Mouse (Mus musculus): ENCODE data around the gene Olfr1042.
"Not testable (repeated sequence)": the region's sequence is repeated elsewhere in the genome, so short reads cannot be mapped to it uniquely, and the experiment has no call there.

The Olfr1042 gene

DNA sequence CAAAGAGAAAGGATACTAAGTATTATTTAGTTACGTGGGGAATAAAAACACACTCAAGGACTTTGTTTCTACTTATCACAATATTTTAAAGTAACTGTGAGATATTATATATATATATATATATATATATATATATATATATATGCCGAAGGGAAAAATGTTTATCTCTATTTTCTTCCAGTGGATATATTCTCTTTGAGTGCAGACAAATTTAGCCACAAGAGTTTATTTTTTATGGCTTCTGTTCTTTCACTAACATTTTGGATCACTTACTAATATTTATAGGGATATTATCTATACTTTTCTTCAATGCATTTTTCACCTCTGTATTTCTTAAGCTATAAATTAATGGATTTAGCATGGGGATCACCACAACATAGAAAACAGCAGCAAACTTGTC, at the start of gene Olfr1042:
Olfr1042 (minus strand) TSS at position 101 of the 400 bp plus-strand sequence.
- no peak for DNase-seq (ENCODE audit: low read depth in 2 of 2, low spot score in 2 of 2)

DNA sequence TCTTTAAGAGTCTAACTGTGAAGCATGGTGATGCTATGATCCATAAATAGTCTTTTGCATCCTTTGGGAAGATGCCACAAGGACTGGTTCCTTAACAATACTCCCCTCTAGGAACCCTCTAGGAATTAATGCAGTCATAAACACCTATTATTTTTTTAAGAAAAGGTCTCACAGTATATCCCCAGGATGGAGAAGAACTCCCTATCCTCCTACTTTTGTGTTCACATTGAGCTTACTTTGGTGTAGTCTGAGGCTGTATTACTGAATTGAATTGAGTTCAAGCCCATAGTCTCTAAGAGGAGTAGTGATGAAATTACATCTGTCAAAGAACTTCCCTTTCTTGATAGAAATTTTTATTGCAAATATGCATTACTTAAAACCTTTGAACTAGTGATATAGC, 41.3 kb upstream of the Olfr1042 start, which contains the start of gene Olfr1045:
Olfr1045 (minus strand) TSS at position 101 of the 400 bp plus-strand sequence.
- no peak for DNase-seq (ENCODE audit: low read depth in 2 of 2, low spot score in 2 of 2)

DNA sequence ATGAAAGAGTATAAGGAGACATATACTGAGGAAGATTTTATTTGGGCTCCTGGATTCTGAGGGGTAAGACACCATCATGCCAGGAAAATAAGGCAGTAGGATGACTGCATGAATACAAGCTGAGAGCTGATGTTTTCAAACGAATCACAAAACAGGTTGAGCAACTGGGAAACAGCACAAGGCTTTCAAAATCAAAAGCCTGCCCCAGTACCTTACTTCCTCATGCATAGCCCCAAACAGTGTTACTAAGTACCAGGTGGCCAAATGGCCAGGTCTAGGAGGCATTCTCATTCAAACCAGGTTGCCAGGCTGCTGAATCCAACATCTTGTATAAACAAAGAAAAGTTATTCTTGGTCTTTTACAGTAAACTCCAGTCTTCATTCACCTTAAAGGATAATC, 34.2 kb upstream of the Olfr1042 start:
- no peak for DNase-seq (ENCODE audit: low read depth in 2 of 2, low spot score in 2 of 2)

DNA sequence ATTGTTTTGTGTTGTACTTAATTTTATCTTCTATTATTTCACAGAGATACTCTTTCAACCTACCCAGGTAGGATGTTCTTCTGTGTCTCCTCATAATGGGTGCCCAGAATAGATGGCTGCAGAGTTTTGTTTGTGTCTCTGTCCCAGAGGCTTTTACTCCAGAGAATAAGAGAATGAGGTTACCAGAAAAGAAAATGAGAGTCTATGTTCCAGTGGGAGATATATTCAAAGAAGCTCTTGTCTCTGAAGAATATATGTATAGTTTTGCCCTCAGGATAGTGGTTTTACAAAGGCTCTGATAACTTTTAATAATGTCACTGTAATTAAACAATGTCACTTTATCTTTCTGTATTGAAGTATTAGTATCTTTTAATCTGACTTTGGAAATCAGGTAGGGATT, 23.9 kb upstream of the Olfr1042 start, which contains the start of gene Olfr52:
Olfr52 (minus strand) TSS at position 101 of the 400 bp plus-strand sequence.
- DNase-seq (ENCODE audit: low read depth in 2 of 2, low spot score in 2 of 2) = no peak

DNA sequence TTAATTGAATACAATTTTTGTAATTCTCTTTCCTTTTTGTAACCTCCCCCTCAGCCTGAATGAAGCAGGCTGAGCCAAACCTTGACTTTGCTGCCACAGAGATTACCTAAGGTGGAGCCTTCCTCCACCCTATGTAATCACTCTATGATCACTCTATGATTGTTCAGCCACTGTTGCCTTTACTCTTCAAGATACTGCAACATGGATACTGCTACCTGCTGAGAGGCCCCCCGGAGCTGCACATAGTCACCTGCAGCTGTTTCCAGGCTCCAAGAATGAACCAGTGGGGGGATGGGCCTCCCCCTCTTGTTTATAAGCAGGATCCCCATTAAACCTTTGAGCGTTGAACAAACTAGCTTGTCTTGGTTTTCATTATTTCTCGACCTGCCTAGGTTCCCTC, 18.3 kb upstream of the Olfr1042 start:
- no peak for DNase-seq (ENCODE audit: low read depth in 2 of 2, low spot score in 2 of 2)

DNA sequence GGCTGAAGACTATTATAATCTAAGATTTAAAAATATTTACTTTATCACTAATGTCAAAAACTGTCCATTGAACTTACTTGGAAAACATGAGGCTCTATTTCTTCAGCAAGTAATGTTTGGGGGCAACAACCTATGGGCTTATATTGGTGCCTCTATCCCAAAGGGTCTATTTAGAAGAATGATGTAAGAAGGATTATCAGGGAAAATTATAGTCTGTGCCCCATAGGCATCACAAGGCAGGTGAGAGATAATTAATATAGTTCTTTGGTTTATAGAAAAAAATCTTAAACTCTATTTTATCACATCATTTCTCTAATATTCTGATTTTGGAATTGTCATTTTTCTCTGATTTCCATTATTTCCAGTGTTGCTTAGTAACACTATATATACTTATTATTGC, 16.1 kb upstream of the Olfr1042 start, which contains the start of gene Olfr1044:
Olfr1044 (minus strand) TSS at position 101 of the 400 bp plus-strand sequence.
- DNase-seq (ENCODE audit: low read depth in 2 of 2, low spot score in 2 of 2) = no peak

DNA sequence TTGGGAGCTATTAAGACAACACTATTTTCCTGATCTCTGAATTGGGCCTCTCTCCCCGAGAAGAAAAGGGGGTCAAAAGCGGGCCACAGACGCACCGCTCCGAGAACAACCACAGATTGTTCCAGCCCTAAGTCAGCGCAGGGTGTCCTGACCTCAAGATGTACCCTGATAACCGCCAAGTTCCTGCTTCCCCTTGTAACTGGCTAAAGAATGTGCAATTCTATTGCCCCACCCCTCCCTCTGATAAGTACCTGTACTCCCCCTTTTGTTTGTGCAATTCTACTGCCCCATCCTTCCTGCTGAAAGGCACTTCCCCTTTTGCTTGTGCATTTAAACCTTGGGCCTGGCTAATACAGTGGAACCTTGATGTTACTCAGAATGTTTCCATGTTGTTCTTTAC, 13.8 kb upstream of the Olfr1042 start:
- DNase-seq (ENCODE audit: low read depth in 2 of 2, low spot score in 2 of 2) = not testable (repeated sequence)

DNA sequence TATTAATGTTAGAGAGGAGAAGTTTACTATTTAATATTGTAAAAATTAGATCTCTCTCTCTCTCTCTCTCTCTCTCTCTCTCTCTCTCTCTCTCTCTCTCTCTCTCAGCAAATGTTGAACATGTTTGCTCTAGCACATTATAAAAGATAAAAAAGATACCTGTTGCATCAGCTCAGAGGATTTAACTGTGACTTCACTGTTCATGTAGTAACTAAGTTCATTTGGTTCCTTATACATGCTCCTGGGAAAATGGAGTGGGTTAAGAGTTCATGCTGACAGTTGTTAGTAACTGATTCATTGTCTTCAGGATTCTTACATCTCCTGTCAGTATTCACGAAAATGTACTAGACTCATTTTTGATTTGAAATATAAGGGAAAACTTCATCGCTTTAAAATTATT, 5.8 kb upstream of the Olfr1042 start, which contains the start of gene Olfr1043:
Olfr1043 (minus strand) TSS at position 101 of the 400 bp plus-strand sequence.
- DNase-seq (ENCODE audit: low read depth in 2 of 2, low spot score in 2 of 2) = no peak

DNA sequence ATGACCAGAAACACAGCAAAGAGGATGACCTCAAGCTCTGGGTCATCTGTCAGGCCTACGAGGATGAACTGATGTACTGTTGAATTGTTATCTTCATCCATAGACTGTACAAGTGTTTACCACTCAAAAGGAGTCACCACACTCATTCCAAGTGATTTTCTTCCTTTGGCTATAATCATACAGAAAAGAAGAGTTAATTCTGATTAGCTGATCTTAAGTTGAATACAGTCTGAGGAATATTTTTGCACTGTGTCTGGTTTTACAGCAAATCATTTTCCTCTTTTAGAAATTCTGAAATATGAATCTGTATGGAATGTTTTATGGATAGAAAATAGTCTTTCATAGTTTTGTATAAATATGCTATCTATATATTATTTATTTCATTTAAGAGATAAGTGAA, 15.0 kb downstream of the Olfr1042 start, which contains the start of gene Olfr1040:
Olfr1040 (minus strand) TSS at position 101 of the 400 bp plus-strand sequence.
- DNase-seq (ENCODE audit: low read depth in 2 of 2, low spot score in 2 of 2) = no peak

DNA sequence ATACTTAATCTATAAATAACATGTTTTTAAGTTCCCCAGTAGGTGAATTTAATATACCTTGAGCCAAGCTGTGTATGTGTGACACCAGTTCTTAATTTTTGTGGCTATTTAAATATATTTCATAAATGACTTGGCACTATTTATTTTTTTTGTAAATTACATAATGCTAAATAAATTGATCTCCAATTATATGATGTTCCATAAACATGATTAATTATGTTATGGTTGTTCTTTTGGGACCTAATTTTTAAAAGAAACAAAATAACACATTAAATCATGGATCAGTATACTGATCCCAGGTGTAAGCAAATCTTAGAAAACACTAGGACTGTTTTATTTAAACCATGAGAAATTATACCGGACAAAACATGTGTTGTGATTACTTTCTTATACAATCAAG, 25.8 kb downstream of the Olfr1042 start, which contains the start of gene Olfr1039:
Olfr1039 (minus strand) TSS at position 101 of the 400 bp plus-strand sequence.
- DNase-seq (ENCODE audit: low read depth in 2 of 2, low spot score in 2 of 2) = no peak

Measured in CD8-positive naive resting alpha-beta T cell, adult 2 months (primary cell).